Mouse (Mus musculus) lung, postnatal 4 days (tissue): ENCODE measurements around the gene Gpr160.
"Not testable (repeated sequence)": the region's sequence is repeated elsewhere in the genome, so short reads cannot be mapped to it uniquely, and the experiment has no call there.

Experiments used
- DNase-seq, 2 experiments: peaks; one replicate each; pipeline ENCODE4 v3.0.0; 2021

Gpr160 gene

DNA sequence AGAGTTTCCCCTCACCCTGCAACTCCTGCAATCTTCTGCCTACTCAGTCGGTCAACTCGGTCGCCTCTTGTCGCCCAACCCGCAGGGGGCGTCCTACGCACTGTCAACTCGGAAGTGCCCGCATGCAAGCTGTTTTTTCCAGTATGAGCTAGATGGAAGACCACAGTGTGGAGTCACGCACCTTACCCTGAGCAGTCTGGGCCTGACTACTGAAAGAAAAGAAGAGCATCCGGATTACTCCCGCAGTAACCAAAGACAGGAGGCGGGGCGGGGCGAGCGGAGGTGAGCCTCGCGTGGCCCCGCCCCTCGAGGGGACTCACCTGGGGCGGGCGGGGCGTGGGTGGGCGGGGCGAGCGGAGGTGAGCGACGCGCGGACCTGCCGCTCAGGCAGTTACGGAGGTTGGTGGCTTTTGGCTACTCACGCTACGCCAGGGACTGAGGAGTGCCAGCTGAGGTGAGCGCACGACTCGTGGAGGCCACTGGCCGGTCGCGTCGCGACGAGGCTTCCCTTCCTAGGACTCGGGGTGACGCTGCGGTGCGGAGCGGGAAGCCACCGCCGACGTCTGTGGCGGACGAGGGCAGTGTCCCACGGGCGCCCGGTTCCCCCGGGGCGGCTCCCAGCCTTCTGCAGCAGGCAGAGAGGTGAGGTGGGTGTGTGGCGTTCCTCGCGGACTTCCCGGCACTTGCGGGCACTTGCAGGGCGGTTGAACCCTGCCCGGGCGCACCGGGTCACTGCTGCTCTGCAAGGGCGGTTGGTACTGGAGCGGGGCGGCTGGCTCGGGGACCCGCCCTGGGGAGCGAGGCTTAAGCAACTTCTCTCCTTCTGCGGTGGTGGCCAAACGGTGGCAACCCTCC is at the start of gene Gpr160:
Gene Gpr160 (plus strand): TSS at position 347 of the 855 bp plus-strand sequence.
- peak; percentile 81 to 82 for DNase-seq

- DNase-seq = no peak
Measured at GRCm38 (mm10) chr3:30812881-30813280, 42.9 kb upstream of the Gpr160 start.

GRCm38 (mm10) chr3:30818630-30819125 is 37.1 kb upstream of the Gpr160 start:
- no peak for DNase-seq

DNA sequence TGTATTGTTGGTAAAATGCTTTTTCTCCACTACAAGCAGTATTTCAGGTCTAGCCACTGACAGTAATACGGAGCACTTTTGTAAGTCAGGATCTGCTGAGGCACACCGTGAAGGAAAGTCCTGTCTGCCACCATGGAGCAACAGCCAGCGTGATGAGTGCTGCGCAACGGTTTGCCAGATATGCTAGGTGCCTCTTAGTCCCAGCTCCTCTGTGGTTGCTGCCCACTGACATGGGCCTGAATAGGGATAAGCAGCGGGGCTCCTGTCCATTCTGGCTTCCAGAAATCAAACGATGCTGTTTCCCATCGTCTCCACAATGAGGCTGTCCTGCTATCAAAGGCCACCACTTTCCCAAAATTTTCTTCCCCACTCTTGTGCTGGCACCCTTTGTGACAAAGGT is 33.6 kb upstream of the Gpr160 start:
- no peak for DNase-seq

GRCm38 (mm10) chr3:30826069-30826468 is 29.7 kb upstream of the Gpr160 start:
- no peak for DNase-seq

DNA sequence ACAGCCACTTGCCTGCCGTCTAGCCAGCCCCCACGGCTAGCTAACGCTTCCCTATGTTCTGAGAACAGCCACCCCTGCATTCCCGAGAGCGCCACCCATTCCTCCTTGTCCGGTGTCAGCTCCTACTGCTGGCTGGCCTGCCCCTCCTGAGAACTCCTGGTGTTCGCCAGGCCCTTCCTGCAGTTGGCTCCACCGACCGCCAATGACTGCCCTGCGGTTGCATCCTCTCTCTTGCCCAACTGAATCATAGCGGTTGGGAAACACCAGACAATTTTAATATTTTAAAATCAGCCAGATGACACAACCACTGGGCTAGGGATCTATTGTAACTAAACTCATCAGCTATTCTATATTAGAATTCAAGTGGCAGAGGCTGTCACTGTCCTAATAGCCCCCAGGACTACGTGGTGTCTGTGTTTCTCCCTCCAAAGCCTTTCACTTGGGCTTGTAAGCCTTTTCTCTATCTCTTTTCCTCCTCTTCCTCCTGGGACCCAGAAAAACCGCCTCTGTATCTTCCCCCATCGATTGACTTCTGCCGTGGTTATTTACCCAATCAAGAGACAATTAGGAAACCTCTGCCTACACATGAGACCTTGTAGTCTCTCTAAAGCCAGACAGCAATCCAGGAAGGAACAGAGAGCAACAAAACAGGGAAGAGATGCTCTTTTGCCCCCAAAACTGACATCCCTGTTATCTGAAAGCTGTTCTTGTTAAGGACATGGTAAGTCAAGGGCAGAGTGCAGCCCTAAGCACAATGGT is 23.7 kb upstream of the Gpr160 start:
- DNase-seq = peak in 1 of 2 experiments; percentile 13

- DNase-seq = no peak
Measured at GRCm38 (mm10) chr3:30833254-30833653, 22.5 kb upstream of the Gpr160 start.

DNA sequence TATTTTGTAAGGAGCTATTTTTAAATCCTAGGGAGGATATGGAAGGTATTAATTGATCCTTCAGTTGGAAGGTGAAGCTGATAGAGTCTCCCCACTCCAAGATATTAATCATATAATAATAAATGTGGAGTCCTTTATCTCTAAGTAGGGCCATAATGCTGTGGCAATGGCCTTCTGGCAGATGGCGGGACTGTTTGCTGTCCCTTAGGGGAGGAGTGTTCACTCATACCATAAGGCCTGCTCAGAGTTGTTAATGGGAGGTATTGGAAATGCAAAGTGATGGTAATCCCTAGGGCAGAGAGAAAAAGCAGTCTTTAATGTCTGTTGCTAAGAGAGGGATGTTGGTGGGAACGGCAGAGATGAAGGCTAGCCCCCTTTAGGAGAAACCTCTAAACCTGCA is 10.0 kb upstream of the Gpr160 start:
- DNase-seq = no peak

DNA sequence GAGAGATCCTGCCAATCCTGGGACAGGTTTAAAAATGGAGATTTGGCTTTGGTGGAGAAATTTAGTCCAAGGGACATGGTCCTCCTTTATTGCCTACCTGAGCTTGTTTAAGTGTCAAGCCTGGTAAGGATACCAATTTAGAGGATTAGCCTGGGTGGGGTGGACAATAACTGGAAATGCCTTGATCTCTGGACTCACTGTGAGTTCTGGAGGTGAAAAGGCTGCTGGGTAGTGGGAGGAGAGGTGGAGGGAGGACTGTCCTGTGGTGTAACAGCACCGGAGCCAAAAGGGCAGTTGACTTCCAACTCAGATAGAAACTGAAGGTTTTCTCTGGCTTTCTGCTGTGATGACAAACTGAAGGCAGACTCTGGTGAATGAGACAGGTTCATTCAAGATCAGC is 8.3 kb upstream of the Gpr160 start:
- DNase-seq = no peak

DNA sequence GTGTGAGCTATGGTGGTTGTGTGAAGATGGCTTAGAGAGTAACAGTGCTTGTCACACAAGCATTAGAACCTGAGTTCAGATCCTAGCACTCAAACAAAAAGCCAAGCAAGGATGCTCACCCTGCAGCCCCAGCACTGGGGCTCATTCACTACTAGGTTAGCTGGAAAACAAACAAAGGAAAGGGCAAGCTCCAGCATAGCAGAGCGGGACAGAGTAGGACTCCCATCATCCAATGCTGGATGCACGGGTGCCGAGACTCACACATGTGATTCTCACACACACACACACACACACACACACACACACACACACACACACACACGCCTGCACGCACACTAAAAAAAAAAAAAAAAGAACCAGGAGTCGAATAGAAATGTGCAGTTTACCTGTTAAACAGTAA is 4.3 kb upstream of the Gpr160 start:
- no peak for DNase-seq

GRCm38 (mm10) chr3:30853596-30853995 is 2.2 kb upstream of the Gpr160 start:
- DNase-seq = no peak

GRCm38 (mm10) chr3:30859599-30859998 is 3.8 kb downstream of the Gpr160 start:
- DNase-seq = not testable (repeated sequence)

- DNase-seq = no peak
Measured at GRCm38 (mm10) chr3:30860705-30861104, 5.0 kb downstream of the Gpr160 start.

GRCm38 (mm10) chr3:30863712-30864435 is 8.1 kb downstream of the Gpr160 start:
- no peak for DNase-seq

DNA sequence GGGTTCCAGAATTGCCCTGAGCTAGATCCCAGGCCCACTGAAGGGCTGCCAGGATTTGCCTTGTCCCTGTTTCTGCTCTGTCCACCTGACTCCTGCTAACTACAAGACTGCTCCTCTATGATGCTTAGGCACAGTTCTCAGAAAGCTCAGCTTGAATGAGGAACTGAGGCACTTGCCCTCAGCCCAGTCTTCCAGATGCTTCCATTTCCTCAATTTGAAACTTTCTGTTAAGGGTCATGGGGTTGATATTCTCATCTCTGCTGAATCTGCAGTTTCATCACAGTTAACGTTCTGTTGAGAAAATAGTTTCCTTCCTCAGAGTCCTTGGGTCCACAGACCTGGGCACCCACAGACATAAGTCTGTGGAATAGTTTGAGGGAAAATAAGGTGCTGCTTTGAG is 8.9 kb downstream of the Gpr160 start:
- DNase-seq = peak in 1 of 2 experiments; percentile 17

DNA sequence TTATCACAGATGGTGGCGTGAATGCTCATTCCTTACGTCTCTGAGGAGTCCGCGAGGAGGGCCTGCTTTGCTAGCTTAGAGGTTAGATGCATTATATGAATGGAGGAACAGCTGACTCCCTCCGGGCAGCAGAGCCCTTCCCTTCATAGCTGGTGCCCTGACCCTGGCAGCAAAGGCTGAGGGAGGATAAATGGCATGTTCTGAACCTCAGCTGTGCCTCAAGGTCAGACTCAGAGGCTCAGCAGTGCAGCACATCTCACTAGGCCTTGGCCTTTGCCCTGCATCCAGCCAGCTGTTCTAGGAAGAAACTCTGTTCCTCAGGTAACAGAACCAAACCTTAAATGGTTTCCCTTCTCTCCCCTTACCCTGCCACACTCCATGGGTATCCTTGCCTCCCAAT is 12.4 kb downstream of the Gpr160 start:
- DNase-seq = no peak

GRCm38 (mm10) chr3:30868625-30869024 is 12.9 kb downstream of the Gpr160 start:
- no peak for DNase-seq

- DNase-seq = no peak
Measured at GRCm38 (mm10) chr3:30869995-30870394, 14.2 kb downstream of the Gpr160 start.

DNA sequence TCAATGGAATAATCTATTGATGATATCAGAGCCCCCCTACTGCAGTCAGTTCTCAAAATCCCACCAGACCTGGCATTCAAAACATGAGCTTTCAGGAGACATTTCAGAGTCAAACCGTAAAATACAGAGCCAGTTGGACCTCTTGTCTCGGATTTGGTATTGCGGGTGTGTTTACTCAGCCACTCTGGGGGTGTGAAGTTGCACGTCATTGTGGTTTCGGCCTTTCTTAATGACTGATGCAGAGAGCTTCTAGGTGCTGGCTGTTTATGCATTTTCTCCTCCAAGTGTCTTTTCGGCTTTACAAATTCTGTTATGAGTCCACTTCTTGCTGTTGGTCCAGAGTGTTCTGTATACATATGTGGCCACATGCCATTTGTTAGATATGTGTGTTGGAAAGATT is 21.0 kb downstream of the Gpr160 start:
- DNase-seq = no peak

GRCm38 (mm10) chr3:30887449-30887848 is 31.7 kb downstream of the Gpr160 start:
- no peak for DNase-seq

GRCm38 (mm10) chr3:30889014-30889413 is 33.3 kb downstream of the Gpr160 start:
- DNase-seq = no peak

- peak; percentile 36 to 71 for DNase-seq
Measured at GRCm38 (mm10) chr3:30896721-30897120, 41.0 kb downstream of the Gpr160 start.

DNA sequence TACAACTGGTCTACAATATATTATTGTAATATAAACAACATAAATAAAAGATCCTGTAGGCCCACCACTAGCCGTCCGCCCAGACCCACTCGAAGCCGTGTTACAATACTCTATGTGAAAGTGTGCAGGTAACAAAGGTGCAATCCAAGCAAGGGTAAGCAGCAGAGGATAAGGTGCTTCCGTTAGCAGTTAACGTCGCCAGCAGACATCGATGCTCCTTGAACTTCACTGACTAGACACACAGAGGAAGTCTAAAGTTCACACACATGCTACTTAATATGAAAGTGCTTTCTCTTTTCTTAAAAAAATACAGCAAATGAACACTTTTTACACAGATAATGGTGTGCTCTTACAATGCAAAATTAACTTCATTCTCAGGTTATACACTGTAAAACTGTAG is 43.7 kb downstream of the Gpr160 start:
- no peak for DNase-seq
